Mouse (Mus musculus) mouse embryonic stem cell (cell line): ENCODE results near the gene Soga1.

Source experiments
- in situ Hi-C, 2 experiments: fragments of 300-500 bp; cut with MboI; formaldehyde crosslinking; loops; 1 replicate in 1 of 2; 3 replicates in 1 of 2; pipeline ENCODE4 v1.14.3; 2019 to 2020; ENCODE audit warnings: low sequenced_read_pairs in 2 of 2, low pct_unique_long_range_greater_than_20kb in 1 of 2, mixed read lengths in 1 of 2; ENCODE audit not compliant: unreplicated experiment in 1 of 2

Gene Soga1

DNA sequence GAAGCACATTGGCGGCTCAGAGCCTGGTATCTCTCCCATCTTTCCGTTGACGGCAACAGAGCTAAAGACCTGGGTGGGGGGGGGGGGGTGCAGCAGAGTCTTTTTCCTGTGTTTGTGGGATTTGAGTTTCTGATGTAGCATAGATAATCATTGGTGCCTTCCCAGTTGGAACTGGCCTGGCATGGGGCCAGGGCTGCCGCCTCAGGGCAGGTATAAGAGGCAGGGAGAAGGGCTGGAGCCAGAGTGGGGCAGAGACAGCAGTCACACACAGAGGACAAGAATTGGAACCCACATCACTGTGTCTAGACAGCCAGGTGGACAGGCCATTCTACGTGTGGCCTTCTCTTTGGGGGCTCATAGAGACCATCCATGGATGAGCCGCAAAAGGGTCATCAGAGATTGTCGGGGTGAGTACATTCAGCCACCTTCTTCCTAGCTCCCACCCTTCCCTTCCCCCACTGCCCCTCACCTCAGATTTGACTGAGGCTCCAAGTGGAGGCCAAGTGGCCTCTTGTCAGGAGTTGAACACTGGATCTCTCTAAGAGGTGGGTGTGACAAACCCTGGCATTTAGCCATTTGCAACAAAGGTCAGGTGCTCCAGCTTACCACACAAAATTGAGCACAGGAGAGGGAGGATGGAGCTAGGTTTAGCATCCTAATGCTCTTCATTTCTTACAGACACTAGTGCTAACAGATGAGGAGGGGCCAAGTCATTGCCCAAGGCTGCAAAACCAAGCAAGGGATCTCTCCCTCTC, 6.0 kb upstream of the Soga1 start:
- in situ Hi-C loops = no loop called here

DNA sequence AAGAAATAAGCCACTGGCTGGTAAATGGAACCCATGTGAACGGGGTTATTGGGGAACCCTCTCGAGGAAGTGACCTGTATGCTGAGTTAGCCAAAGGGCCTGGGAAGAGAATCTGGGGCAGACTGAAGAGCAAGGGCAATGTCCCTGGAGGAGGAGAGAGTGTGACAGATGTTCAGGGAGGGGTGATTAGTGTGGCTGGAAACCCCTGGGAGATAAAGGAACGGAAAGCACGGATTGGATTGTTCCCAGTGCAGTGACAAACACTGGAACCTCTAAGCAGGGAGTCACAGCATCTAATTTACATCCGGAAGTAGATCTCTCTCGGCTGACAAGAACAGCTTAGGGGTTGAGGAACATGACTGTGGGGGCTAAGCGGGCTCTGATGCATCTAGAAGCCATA, 2.9 kb upstream of the Soga1 start:
- in situ Hi-C loops = no loop called here

DNA sequence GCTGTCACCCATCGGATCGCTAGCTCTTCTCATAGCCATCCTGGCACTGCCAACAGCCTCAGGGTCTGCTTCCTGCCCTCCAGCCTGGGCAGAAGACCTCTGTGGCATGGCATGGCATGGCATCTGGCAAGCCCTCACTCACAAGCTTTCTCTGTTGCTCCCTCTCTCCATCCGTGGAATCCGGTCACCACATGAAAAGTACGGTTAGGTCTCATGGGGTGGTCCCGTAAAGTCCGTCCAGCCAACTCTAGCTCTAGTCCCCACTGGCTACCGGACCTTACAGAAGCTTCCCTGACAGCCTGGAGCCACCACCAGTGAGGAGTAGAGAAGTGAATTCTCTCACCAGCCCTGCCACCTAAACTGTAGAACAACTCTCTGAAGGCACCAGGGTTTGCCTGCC, 2.3 kb upstream of the Soga1 start:
- in situ Hi-C loops = no loop called here

DNA sequence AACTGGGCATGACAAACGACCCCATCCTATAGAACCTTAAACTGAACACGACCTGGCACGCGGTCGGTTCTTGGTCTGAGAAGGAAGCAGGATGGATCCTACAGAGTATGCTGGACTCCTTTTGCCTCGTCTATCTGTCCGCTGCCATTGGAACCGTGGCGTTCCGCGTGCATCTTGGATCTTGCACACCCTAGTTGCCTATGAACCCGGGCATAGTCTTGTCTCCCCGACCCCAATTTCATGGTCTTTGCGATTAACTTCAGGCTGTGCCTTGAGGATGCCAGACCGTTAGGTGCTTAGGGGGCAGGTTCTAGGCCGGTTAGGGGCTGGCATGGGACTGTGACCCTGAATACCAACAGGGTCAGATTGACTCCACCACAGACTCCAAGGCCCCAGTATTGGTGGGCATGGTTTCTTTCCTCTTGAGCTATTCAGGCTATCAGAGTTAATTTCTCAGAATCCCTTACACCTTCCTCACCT, 687 bp upstream of the Soga1 start:
- in situ Hi-C loops = no loop called here

DNA sequence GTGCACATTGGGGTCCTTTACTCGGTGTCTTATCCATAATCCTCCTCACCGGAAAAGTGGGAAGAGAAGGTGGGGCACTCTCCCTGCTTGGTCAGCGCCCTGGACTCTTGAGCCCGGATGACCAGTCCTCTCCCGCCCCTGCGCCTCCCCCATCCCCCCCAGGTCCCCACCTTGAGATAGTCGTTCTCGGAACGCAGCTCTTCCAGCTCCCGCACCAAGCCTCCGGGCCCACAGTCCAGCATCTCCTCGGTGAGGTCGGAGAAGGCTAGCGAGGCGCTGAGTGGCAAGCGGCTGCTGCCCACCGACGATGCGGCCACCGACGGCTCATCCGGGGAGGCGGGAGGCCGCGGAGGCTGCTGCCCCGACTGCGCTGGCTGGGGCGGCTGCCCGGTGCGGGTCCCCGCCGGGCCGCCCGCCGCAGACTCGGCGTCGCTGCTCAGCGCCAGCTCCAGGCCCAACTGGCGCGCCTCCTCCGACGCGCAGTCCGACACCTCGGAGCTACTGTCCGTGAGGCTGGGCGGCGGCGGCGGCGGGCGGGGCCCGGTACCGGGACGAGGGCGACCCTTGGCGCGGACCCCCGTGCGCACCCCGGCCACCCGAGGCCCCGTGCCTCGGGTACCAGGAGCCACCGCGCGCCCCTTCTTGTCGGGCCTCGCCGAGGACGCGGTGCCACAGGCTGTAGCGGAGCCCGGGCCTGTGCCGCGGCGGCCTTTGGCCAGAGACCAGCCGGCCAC, 828 bp downstream of the Soga1 start:
- in situ Hi-C loops = no loop called here

DNA sequence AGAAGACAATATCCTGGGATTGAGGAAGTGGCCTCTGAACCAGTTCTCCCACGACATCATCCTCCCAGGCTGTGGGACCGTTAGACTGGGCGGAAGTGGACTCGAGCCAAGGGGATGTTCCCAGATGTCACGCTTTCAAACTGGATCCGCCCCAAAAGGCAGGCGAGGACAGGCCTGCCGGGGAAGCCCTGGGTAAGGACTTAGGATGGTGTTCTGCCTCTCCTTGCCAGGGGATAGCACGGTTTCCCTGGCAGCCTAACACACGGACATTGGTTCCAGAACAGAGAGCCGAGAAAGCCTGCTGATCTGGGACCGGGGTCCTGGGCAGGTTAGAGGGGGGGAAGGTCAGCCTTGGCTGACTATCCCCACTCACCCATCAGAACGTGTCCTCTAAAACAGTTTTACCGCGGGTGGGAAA, 1.4 kb downstream of the Soga1 start:
- in situ Hi-C loops = no loop called here

DNA sequence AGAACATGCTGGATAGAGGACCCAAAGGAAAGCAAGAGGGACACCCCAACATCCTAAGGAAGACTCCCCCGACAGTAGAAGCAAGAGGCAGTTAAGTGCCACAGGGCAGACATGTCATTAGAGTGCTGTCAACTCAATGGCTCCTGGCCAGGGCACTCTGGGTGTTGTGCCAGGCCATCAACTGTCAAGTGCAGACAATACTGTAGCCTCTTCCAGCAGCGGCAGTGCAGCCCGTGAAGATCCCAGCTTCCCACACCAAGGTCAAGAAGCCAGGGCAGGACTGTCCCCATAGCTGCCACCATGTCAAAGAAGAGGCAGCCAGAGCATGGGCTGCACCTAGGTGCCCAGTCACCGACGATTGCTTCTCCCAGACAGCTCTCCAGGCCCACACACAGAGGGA, 1.9 kb downstream of the Soga1 start:
- in situ Hi-C loops = no loop called here

DNA sequence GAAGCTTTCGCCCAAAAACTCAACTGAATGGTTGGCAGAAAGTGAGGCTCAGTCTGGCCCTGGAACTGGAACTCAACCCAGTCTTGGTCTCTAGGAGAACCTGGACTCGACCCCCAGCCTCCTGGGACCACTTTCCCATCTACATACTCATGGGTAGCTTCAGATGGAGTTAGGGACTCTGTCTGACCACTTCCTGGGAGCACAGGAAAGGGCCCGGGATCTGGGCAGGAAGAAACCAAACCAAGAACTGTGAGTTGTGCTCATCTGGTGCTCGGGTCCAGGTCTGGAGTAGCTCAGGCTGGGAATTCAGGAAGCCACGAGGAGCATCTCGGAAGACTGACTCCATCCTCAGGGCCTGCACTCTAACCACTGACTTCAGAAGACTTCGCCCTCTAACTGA, 2.5 kb downstream of the Soga1 start:
- in situ Hi-C loops = no loop called here

DNA sequence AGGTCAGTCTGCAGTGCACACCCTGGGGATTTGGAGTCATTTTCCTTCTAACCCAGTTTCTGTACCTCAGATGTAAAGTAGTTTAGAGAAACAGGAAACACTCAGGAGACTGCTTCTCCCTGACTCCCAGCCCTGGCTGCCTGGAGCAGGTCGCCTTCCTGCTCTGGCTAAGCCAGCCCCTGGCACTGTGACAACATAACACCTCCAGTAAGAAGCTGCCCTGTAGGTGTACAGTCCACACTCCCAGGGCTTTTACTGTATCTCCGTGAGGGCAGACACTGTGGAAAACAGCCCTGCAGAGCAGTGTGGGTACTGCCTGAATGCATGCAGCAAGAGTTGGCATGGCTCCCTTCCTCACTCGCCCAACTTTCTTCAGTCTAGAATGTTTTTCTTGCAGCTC, 3.4 kb downstream of the Soga1 start:
- in situ Hi-C loops = no loop called here

DNA sequence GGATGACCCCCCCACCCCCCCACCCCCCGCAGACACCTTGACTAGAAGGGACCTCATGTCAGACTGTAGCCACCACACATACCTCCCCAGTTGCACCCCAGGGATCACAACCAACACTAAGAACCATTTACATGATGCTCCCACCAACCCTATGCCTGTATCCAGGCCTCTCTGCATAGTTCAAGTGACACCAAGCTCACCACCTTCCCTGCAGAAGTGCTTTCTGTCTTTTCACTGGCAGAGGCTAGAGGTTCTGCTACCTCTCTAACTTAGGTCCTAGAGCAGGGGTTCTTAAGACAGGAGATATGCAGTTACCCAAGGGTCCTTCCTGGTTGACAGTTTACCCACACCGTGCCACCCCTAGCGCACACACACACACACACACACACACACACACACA, 3.8 kb downstream of the Soga1 start:
- in situ Hi-C loops = no loop called here

DNA sequence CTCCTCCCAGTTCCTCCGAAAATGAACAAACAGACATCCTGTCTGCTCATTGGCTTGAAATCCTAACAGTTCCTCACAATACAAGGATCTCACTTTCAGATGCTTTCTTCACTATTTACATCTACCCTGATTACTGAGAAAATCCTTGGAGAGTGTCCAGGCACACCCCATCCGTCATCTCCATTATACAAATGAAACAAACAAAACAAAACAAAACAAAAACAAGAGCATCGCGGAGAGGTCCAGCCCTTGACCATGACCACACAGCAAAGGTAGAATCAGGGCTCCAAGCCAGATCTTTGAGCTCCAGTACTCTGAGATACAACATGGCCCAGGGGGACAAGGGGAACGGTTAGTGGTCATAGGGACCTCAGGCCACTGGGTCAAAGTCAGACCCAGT, 4.3 kb downstream of the Soga1 start:
- in situ Hi-C loops = no loop called here

DNA sequence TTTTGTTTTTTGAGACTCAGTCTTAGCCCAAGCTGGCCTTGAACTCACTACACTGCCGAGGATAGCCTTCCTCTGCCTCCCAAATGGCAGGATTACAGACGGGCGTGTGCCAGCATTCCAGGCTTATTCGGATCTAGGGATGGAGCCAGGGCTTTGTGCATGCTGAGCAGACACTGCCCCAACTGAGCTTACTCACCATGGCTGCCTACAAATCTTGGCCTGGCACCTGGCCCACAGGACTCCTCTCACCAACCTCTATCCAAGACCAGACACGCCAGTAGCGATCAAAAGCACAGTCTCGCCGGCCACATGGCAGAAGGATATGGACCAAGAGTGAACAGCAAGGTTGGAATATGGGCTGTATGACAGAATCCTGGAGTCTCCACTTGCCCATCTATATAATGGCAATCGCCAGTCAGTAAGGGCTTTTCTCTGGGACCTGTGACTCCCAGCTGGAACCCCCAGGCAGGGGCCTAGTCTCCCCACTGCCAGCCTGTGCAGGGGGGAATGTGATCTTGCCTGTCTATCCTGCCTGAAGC, 4.8 kb downstream of the Soga1 start:
- in situ Hi-C loops = no loop called here

DNA sequence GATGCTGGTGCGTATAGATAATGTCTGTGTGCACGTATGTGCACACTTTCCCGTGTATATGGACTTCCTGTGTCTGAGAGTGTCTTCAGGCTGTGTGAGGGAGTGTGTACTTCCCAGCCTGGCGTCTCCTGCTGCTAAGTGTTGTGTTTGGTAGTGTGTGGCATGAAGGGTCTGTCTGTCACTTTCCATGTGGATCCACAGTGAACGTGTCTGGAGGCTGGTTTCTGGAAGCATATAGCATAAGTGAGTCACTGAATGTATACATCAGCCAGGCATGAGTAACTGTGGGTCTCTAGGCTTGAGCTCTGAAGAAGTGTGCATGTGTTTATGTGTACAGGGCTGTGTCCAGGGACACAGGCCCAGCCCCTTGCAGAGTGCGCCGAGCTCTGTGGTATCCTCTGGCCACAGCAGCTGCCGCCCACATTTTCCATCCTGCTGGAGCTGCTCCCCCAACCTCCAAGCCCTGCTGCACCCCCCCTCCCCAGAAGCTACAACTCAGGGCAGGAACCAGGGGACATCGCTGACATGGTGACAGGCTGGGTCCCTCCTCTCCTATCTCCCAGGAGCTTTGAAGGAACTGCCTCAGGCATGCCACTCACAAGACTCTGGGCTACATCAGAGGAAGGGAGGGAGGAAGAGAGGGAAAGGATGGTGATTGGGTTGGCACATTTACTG, 5.5 kb downstream of the Soga1 start:
- in situ Hi-C loops = no loop called here

DNA sequence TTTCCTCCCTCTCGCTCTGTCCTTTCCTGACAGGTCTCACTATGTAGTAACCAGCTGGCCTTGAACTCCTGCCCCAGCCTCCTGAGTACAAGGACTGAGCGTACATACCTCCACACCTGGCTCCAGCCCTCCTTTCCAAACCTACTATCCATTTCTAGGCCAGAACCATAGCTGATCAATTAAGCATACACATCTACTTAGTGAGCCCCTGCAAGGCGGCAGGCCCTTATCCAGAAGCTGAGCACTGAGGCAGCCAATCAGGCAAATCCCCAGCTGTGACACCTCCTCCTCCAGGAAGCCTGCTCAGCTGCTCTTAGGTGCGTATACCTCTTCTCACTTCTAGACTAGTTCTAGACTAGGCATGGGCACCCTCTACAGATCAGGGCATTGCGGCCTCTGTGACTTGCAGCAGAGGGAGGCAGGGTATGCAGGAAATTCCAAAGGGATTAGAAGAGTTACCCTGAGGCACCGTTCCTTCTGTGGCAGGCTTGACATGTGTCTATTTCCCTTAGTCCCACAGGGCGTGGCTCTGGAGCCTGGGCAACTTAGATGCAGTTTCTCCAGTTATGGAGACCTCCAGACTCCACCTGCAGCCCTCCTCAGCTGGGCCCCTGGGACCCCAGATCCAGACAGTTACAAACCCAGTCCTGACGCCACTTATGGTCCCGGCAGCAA, 6.6 kb downstream of the Soga1 start:
- in situ Hi-C loops = no loop called here

DNA sequence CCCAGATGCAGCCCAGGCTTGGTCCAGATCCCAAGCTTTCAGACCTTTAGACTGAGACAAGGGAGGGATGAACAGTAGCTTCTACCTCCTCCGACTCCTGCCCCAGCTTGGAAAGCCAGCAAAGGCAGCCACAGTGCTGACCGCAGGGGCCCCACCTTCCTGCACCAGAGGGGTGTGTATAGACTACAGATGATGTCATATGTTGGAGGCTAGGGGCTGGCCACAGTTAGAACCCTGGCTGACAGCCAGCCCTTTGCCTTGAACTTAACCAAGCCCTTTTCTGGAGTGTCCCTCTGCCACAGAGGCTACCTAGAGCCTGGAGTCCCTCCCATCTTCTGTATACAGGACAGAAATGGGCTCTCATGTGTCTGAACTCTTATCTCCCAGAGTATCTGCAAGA, 7.5 kb downstream of the Soga1 start:
- in situ Hi-C loops = no loop called here

DNA sequence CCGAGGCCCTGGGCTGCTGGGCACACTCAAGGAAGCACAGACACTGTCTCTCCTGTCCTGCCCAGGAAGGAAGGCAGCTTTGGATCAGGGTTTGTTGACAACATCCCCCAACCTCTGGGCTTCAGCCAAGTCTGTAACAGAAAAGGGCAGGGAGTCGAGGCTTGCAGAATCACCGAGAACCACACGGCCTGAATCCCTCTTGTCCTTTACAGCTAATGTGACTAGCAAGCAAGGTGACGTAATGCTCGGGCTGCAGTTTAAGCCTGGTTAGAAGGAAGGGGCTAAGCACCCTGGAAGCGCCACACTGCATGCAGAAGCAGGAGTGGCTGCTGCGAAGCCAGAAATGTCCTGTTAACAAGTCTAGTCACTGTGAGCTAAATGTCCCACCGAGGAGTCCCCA, 8.7 kb downstream of the Soga1 start:
- in situ Hi-C loops = no loop called here

DNA sequence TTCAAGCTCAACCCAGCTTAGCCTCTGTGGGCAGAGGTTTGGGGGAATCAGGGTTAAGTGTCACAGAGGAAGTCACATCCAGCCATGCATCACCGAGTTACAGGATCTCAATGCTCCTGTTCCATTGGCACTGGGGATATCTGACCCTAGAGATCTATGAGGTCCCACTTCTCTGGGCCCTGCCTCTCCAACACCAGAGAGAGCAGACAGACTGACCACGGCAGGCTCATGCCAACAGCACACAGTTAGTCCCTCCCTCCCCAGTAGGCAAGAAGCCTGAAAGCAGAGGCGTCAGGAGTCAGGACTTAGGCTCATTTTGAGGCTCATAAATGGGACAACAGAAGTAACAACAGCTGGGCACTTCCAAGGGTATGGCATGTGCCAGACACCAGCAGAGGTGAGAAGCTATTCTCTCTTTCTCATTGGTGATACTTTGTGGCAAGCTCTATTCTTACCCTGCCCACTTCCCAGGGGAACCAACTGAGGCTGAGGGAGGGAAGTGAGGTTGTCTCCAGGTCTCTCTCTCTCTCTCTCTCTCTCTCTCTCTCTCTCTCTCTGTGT, 9.2 kb downstream of the Soga1 start:
- in situ Hi-C loops = no loop called here

DNA sequence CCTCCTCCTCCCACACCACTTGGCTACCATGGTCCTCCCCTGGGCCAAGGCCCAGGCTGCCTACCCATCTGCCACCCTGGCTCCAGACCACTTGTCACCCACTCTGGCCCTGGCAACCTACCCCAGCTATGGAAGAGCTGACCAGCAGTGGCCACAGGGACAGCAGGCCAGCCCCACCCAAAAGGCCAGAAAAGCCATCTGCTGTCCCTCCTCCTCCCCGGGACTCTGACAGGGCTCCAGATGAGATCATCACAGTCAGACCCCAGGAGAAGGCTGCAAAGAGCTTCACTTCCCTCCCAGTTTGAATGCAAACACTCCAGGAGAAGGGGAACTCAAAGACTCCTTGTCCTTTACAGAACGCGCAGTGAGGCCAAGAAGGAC, 9.7 kb downstream of the Soga1 start:
- in situ Hi-C loops = no loop called here
